Mouse (Mus musculus): ENCODE results near the gene Gsg1l2.
A peak's percentile ranks its signal among the peaks of the same experiment; 100 is the strongest.

Gsg1l2 gene

DNA sequence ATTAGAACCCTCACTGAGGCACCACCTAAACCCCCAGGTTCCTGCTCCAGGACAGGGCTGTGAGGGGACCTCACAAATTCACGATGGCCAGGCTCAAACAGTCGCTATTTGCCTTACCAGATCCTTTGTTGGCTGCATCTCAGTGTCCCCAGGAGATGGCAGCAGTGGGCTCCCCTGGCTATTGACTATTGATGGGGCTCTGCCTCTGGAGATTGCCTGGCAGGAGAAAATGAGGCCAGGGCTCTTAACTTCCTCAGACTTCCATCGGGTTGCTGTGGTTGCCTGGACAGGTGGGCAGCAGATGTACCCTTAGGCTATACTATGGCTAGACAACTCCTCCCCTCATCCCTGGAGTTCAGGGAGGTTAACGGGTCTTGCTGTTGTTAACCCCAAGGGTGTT is 45.8 kb downstream of the Gsg1l2 start:
- peak; percentile 75 for DNase-seq

DNA sequence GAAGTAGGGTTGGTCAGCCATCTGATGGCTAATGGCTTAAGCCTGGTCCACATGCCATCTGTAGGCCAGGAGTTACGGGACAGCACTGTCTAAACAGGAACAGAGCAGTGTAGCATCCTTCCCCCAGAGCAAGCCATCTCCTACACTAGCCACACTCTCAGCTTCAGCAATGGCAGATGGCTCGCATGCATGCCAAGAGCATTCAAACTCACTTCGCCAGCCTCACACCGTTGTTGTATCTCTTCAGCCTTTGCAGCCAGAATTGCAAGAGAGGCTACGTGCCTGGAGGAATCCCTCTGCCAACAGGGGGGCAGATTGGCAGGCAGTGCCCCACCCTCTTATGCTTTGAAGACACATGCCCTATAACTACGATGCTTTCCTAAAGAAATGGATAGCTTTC is 47.2 kb downstream of the Gsg1l2 start:
- DNase-seq, result peak; percentile 30

DNA sequence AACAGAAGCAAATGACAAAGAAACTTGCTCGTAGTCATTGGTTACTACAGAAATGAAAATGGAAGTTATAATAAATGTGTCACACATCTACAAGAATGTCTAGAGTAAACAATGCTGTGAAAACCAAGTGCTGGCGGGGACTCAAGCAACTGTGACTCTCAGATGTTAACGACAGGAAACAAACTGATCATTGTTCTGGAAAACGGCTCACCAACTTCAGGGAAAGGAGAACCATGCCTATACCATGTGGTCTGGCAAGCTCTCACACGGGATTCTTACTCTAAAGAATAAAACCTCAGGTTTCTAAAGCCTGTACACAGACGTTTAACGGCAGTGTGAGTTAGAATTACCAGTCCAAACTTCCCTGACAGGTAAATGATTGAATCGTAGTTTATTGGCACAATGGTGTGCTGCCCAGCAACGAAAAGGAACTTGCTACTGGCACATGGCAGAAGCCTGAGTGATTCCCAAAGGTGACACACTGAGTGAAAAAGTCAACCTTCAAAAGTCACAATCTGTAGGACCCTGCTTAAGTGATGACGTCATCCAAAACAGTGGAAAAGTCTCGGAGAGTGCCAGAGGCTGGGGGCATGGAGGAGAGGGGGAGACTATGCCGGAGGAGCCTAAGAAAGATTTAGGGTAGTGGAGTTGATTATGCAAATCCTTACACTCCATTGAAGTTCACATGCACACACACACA is 54.1 kb downstream of the Gsg1l2 start:
- no peak for DNase-seq

DNA sequence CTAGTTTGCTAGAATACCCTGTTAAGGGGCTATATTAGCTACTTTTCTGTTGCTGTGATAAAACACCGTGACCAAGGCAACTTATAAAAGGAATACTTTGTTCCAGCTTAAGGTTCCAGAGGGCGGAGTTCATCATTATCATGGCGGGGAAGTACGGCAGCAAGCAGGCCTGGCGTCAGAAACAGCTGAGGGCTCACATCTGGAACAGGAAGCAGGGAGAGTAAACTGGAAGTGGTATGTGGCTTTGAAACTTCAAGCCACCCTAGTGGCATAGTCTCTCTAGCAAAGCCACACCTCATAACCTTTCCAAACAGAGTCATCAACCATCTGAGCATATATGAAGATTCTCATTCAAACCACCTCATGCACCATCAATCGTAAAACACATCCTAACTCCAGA is 55.1 kb downstream of the Gsg1l2 start:
- DNase-seq, result no peak

DNA sequence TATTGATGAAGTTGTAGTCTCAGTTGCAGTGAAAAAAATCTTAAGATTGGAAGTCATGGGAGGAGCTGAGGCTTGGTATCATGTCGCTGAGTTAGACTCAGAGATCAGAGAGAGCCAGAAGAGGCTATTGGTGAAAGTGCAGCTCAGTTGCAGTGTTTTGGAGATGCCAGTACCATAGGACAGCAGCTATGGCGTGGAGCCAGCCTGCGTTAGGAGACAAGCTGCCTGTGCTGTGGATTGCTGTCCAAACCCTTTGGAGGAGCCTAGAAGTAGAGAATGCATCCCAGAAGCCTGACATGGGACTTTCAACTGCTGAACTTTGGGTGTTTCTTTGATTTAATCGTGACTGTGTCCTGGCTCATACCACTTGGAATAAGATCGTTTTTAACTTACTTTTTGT is 57.4 kb downstream of the Gsg1l2 start:
- no peak for DNase-seq

DNA sequence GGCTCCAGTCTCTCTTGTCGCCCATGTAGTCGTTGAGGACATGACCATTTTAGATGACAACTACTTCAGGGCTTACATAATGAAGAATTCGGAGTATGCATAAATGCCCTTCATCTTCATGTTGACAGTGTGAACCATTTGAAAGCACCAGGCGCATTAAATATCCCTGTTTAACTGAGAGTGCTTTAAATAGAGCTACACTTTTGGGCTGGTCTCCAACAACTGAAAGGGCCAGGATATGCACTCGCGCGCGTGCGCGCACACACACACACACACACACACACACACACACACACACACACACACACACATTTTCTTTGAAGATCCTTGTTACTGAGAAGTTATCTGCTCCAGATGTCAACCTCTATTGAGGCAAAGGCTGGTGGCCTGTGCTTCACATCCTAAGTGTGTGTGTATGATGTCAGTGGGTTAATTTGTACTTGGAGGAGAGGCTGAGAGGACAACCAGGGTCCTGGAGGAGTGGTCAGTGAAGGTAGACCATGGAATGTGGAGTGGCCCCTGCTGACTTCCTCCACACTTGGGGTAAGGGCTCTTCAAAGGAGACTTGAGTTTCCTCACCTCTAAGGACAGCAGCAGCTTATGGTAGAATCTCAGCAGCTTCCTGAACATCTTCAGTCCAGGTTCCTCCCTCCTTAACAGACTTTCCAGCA is 61.1 kb downstream of the Gsg1l2 start:
- no peak for DNase-seq
